Mouse (Mus musculus) kidney, embryonic 14.5 days (tissue): ENCODE results near the gene Abcb1a. TPM values are rescaled to one million over a fixed set of nuclear protein-coding genes. Genes with fewer than 3 reads are reported as not detected.

Experiments used
- ATAC-seq: fragments of 200-750 bp; cut with Nextera tagmentation; 2 replicates; pipeline ENCODE4 v1.8.0; 2017; ENCODE audit warnings: moderate number of reproducible peaks, mild to moderate bottlenecking, moderate TSS enrichment, moderate library complexity; ENCODE audit not compliant: low FRiP score, low TSS enrichment
- H3K27ac ChIP-seq: fragments of 300-500 bp; sonication (generic); 2 replicates; pipeline ENCODE4 v1.5.1; 2014; ENCODE audit warnings: low read depth, mild to moderate bottlenecking, low read length, moderate library complexity, mixed read lengths
- H3K27me3 ChIP-seq: fragments of 300-500 bp; sonication (generic); 2 replicates; pipeline ENCODE4 v1.6.1; 2014; ENCODE audit warnings: mild to moderate bottlenecking, low read length; ENCODE audit not compliant: control insufficient read depth, insufficient read depth
- H3K36me3 ChIP-seq: fragments of 300-500 bp; sonication (generic); 2 replicates; pipeline ENCODE4 v1.6.1; 2014; ENCODE audit warnings: low read length, mixed read lengths; ENCODE audit not compliant: control insufficient read depth, insufficient read depth
- H3K4me1 ChIP-seq: fragments of 300-500 bp; sonication (generic); 2 replicates; pipeline ENCODE4 v1.6.1; 2014; ENCODE audit warnings: low read length, mixed read lengths; ENCODE audit not compliant: control insufficient read depth, insufficient read depth
- H3K4me2 ChIP-seq: fragments of 300-500 bp; sonication (generic); replicated peaks from 2 replicates; pipeline ENCODE4 v1.6.1; 2014; ENCODE audit warnings: low read depth, mild to moderate bottlenecking, low read length
- H3K4me3 ChIP-seq: fragments of 300-500 bp; sonication (generic); 2 replicates; pipeline ENCODE4 v1.5.1; 2014; ENCODE audit warnings: mild to moderate bottlenecking, low read length
- H3K9ac ChIP-seq: fragments of 300-500 bp; sonication (generic); 2 replicates; pipeline ENCODE4 v1.6.1; 2014; ENCODE audit warnings: low read depth, mild to moderate bottlenecking, low read length, moderate library complexity
- H3K9me3 ChIP-seq: fragments of 300-500 bp; sonication (generic); 2 replicates; pipeline ENCODE4 v1.6.1; 2016; ENCODE audit warnings: low read length; ENCODE audit not compliant: control insufficient read depth
- WGBS: fragments of 180-500 bp; shearing (Covaris S2); extraction: QIAGEN DNeasy Blood & Tissue Kit; methylation state at CpG from one replicate; pipeline ENCODE4 v1.1.7; 2014; 5-methylcytosine and 5-hydroxymethylcytosine counted together
- polyA plus RNA-seq: library from polyadenylated mRNA; unstranded; fragments of >200 nt; fragmentation: Nextera tagmentation; extraction: Ambion mirVana; gene quantifications from 2 replicates; pipeline ENCODE4 v1.2.1, GENCODE M21; 2014

Abcb1a gene
- polyA plus RNA-seq, 1 experiment from 2014 or later, result 0.46 TPM

DNA sequence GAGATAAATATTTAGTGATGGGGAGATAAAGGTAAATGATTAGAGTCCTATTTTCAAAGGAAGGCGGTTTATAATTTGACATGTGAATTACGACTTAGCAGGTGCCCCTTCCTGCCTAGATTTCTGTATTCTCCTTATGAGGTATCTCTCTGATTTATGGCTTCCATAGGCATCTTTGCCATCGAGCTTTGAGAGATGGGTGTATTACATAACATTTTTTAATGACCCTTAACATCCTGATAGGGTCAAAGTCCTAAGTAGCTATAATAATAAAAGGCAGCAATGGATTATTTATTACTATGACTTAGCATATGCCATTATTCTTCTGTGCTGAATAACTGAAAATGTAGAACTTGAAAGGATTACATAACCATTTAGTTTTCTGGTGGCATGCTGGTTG, 4.8 kb downstream of the Abcb1a start:
- no peaks in the 10 kb centered on the region for H3K27me3 ChIP-seq
- WGBS, result 38% methylated on average over 3 of the region's 3 CpGs
- no peak overlapping the region for H3K9ac ChIP-seq
- no peaks in the 10 kb centered on the region for H3K9me3 ChIP-seq
- H3K4me3 ChIP-seq, result no peak overlapping the region
- ATAC-seq, result no peak
- no peaks in the 10 kb centered on the region for H3K36me3 ChIP-seq
- H3K27ac ChIP-seq, result no peak overlapping the region
- H3K4me1 ChIP-seq, result no peaks in the 10 kb centered on the region
- no peak overlapping the region for H3K4me2 ChIP-seq

DNA sequence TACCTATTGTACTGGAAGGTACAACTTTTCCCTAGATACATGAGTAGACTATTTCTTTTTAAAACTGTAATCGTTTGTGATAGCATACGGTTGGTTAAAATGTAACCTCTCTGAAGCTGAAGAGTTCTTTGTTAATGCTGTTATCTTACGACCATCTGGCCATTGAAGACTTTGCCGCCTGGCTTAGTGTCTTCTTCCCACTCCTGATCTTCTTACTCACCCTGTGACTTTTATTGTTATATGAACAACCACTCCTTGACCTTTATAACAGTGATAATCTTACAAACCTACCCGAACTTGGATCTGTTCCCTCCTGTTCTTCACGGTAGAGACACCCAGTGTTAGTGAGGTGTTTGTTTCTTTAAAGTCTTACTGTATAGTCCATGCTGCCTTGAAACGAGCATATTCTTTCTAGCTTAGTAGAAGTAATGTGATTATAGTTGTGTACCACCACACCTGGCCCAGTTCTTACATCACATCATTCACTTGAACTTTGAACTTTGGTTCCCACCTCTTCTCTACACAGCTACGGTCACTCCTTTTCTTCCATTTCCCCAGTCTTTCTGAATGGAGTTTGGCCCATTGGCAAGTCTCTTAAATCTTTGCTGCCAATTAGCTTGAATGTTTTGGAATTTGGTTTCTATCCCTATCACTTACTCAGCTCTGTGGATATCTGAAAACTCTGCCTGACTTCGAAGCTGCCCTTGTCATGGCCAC, 8.0 kb downstream of the Abcb1a start:
- Histone ChIP-seq H3K4me3 (no peak overlapping the region), H3K27me3 (no peaks in the 10 kb centered on the region), H3K9ac (no peak overlapping the region), H3K27ac (no peak overlapping the region), H3K4me2 (no peak overlapping the region), H3K4me1 (no peaks in the 10 kb centered on the region), H3K9me3 (no peaks in the 10 kb centered on the region), H3K36me3 (no peaks in the 10 kb centered on the region)
- ATAC-seq, result no peak
- 79% methylated on average over 9 of the region's 9 CpGs for WGBS

DNA sequence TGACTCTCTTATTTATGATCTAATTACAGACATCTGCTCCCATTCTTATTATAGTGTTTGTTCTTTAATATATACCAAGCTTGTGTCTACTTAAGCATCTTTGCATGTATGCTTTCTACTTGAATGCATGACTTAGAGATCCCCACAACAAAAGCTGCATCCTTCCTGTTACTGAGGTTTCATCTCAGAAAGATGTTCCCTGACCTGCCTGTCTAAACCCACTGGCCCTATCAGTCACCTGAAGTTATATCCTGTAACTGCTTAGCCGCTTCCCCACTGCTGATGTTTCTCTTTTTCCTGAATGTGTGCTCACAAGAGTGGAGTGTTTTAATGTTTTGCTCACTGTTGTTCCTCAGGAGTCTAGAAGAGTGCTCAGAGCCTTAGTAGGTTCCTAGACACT, 9.7 kb downstream of the Abcb1a start:
- H3K27ac ChIP-seq, result no peak overlapping the region
- H3K9ac ChIP-seq, result no peak overlapping the region
- no peak overlapping the region for H3K4me3 ChIP-seq
- no peaks in the 10 kb centered on the region for H3K27me3 ChIP-seq
- ATAC-seq, result no peak
- H3K4me2 ChIP-seq, result no peak overlapping the region
- H3K36me3 ChIP-seq, result no peaks in the 10 kb centered on the region
- no peaks in the 10 kb centered on the region for H3K4me1 ChIP-seq
- WGBS, result 92% methylated on average over 1 of the region's 1 CpGs
- no peaks in the 10 kb centered on the region for H3K9me3 ChIP-seq

DNA sequence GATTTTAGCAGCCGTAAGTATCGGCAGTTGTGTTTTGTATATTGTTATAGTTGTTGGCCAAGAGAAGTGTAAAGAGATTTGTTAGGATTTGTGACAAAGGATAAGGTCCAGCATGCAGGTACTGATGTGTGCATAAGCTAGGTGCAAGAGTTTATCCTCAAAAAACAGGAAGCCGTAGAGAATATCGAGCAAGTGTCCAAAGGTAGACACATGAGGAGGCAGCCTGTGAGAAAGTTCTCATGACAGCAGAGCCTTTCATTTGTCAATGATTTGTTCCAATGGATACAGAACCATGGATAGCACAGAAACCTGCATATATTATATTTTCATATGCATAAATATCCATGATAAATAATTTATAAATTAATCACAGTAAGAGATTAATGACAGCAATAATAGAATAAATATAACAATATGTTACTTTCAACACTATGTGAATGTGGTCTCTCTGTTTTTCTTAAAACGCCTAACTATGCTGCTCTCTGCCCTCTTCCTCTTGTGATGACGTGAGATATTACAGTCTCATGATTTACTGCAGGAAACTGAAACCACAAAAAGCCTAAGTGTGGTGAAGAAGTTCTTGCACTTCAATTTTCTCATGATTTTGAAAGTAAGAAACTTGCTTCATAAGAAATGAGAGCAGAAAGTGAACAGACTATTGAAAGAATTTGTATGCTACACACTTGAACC, 15.5 kb downstream of the Abcb1a start:
- Histone ChIP-seq H3K4me2 (no peak overlapping the region), H3K27me3 (no peaks in the 10 kb centered on the region)
- 71% methylated on average over 6 of the region's 6 CpGs for WGBS

DNA sequence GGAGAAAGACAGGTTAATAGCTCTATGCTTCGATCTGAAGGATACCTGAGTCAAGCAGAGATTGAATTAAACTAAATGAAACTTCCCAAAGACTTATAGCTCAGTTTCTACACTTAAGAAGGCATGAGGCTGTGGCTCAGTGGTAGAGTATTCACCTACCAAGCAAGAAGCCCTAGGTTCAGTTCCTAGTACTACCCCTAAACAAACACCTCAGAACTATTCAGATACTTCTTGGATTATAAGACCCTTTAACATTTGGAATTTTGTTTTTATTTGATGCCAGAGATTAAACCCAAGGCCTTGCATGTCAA, 16.0 kb downstream of the Abcb1a start:
- no peaks in the 10 kb centered on the region for H3K36me3 ChIP-seq
- no peak overlapping the region for H3K4me3 ChIP-seq
- no peaks in the 10 kb centered on the region for H3K27me3 ChIP-seq
- no peak overlapping the region for H3K27ac ChIP-seq
- no peak for ATAC-seq
- H3K4me1 ChIP-seq, result no peaks in the 10 kb centered on the region
- H3K9me3 ChIP-seq, result no peaks in the 10 kb centered on the region
- H3K4me2 ChIP-seq, result no peak overlapping the region
- no peak overlapping the region for H3K9ac ChIP-seq
- whole genome bisulfite sequencing, result 76% methylated on average over 1 of the region's 1 CpGs

More for the DNA sequence above, 15.5 kb downstream of the Abcb1a start:
- H3K36me3 ChIP-seq, result no peaks in the 10 kb centered on the region
- no peaks in the 10 kb centered on the region for H3K4me1 ChIP-seq
- ATAC-seq, result no peak
- H3K9ac ChIP-seq, result no peak overlapping the region
- no peak overlapping the region for H3K27ac ChIP-seq
- H3K4me3 ChIP-seq, result no peak overlapping the region
- H3K9me3 ChIP-seq, result no peaks in the 10 kb centered on the region

DNA sequence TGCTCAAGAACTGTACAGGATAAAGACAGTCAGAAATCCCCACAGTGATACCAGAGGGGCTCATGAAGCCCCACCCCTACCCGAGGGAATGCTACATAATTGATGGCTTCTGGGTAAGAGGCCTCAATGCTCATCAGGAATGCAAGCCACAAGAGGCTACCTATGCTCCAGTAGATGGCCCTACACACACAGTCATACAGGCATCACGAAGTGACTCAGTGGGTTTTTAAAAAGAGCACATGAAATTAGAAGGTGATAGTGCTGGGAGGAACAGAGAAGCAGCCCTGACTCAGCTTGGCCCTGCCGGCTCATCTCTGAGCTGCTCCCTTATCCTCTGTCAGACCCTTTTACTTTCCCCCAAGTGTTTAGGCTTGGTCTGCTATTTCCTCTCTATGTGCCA, 21.3 kb downstream of the Abcb1a start:
- no peaks in the 10 kb centered on the region for H3K27me3 ChIP-seq
- no peaks in the 10 kb centered on the region for H3K4me1 ChIP-seq
- H3K36me3 ChIP-seq, result no peaks in the 10 kb centered on the region
- ATAC-seq, result no peak
- H3K4me3 ChIP-seq, result no peak overlapping the region
- WGBS, result 61% methylated on average over 3 of the region's 3 CpGs
- no peak overlapping the region for H3K9ac ChIP-seq
- H3K9me3 ChIP-seq, result no peaks in the 10 kb centered on the region
- no peak overlapping the region for H3K27ac ChIP-seq
- H3K4me2 ChIP-seq, result no peak overlapping the region

DNA sequence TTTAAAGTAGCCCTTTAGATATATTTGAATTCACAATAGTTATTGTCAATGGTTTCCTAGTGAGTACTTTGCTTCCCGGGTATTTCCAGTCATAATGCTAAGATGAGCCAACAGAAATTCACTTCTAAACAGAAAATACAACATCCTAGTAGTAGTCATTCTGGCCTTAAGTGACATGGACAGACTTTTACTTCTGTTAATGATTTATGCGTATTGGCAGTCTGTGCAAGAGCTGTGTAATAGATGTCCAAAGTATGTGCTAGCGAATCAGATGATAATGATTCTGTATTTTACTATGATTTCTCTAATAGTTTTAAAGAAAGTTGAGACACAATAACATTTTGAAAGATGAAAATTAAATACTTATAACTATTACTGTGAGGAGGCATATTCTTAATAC, 23.8 kb downstream of the Abcb1a start:
- Histone ChIP-seq H3K36me3 (no peaks in the 10 kb centered on the region), H3K27ac (no peak overlapping the region), H3K27me3 (no peaks in the 10 kb centered on the region), H3K9me3 (no peaks in the 10 kb centered on the region), H3K4me1 (no peaks in the 10 kb centered on the region), H3K4me3 (no peak overlapping the region), H3K4me2 (no peak overlapping the region), H3K9ac (no peak overlapping the region)
- ATAC-seq, result no peak
- WGBS, result 90% methylated on average over 3 of the region's 3 CpGs

DNA sequence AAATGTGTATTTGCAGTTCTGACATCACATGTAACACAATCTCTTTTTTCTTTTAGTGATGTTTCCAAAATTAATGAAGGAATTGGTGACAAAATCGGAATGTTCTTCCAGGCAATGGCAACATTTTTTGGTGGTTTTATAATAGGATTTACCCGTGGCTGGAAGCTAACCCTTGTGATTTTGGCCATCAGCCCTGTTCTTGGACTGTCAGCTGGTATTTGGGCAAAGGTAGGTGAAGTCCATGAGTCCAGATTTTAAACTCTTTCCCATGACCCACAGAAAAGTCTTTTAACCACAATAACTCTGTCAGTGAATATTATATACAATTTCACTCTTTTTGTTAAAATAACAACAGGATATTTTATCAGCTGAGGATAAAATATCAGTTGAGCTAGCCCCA, 26.2 kb downstream of the Abcb1a start:
- Histone ChIP-seq H3K27me3 (no peaks in the 10 kb centered on the region), H3K9ac (no peak overlapping the region), H3K36me3 (no peaks in the 10 kb centered on the region), H3K4me1 (no peaks in the 10 kb centered on the region), H3K9me3 (no peaks in the 10 kb centered on the region), H3K4me3 (no peak overlapping the region), H3K4me2 (no peak overlapping the region), H3K27ac (no peak overlapping the region)
- WGBS, result 77% methylated on average over 2 of the region's 2 CpGs
- no peak for ATAC-seq

DNA sequence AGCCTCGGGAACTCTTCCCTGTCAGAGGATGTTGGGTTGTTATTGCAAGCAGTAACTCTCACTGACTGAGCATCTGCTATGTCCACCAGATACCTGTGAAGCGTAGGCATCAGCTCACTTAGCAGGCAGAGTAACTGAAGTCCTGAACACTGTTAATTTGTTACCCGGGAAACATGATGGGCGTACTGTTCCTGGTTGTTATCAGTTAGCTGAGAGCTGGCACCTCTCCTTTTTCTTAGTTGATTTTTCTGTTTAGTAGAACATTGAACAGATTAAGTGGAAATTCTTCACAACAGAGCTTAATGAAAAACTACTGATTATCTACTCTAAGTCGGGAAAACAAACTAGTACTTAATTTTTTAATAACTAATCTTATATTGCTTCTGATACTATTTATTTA, 27.7 kb downstream of the Abcb1a start:
- ATAC-seq, result no peak

More for the DNA sequence above, 27.7 kb downstream of the Abcb1a start:
- Histone ChIP-seq H3K27me3 (no peaks in the 10 kb centered on the region), H3K9ac (no peak overlapping the region), H3K4me1 (no peaks in the 10 kb centered on the region), H3K9me3 (no peaks in the 10 kb centered on the region), H3K4me3 (no peak overlapping the region), H3K4me2 (no peak overlapping the region), H3K36me3 (no peaks in the 10 kb centered on the region), H3K27ac (no peak overlapping the region)
- WGBS, result 78% methylated on average over 5 of the region's 5 CpGs
